Mouse (Mus musculus): ENCODE data around the gene Cdhr5.
"Not testable (repeated sequence)": the region's sequence is repeated elsewhere in the genome, so short reads cannot be mapped to it uniquely, and the experiment has no call there.

The Cdhr5 gene

GRCm38 (mm10) chr7:141277701-141278678 is 1.4 kb upstream of the Cdhr5 start:
- DNase-seq (ENCODE audit: low read depth, low spot score) = no peak

DNA sequence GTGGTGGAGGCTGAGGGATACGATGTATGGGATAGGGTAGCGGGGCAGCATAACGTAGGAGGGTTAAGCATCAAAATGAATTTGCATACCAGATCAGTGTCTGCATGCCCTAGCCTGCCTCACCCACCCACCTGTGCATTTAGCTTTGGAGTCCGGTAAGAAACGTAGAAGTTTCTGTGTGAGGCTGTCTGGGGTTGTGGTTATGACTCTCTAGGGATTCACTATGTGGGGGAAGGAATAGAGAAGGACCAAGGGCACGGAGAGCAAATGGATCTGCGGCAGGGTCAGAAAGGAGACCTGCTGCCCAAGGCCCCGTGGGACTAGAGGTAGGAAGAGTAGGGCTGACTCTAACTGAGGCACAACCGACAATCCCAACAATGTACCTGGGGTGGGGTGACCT is 1.2 kb downstream of the Cdhr5 start:
- DNase-seq (ENCODE audit: low read depth, low spot score) = no peak

DNA sequence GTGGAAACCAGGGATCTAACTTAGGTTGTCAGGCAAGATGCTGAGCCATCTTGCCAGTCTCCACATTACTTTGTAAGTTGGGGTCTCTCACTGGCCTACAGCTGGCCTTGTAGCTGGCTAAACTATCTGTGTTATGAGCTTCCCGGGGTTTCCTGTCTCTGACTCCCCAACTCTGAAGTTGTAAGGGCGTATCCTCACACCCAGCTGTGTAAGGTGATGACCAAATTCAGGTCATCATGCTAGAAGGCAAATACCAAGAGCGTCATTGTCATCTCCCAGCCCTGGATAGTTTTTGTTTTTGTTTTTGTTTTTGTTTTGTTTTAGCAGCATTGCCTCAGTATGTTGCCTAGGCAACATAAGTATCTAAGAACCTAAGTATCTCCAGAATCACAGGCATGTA is 6.0 kb downstream of the Cdhr5 start:
- DNase-seq (ENCODE audit: low read depth, low spot score) = no peak

DNA sequence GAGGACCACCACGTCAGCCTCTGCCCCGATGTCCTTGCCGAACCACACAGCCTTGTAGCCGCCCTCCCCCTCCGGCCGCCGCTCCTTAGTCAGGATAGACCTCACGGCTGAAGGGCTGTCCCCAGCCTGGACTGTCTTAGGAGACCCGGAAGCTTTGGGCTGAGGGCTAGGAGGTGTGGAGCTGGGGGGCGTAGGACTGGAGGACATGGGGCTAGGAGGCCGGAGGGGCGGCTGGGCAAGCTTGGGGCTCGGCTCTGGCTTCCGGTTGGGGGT is 7.4 kb downstream of the Cdhr5 start:
- no peak for DNase-seq (ENCODE audit: low read depth, low spot score)

- no peak for DNase-seq (ENCODE audit: low read depth, low spot score)
Observed at GRCm38 (mm10) chr7:141268466-141269272, 7.9 kb downstream of the Cdhr5 start.

- DNase-seq (ENCODE audit: low read depth, low spot score) = no peak
Observed at GRCm38 (mm10) chr7:141265739-141266561, 10.6 kb downstream of the Cdhr5 start, which contains the start of gene Irf7. TSS of gene Irf7 (minus strand) at chr7:141266481.

DNA sequence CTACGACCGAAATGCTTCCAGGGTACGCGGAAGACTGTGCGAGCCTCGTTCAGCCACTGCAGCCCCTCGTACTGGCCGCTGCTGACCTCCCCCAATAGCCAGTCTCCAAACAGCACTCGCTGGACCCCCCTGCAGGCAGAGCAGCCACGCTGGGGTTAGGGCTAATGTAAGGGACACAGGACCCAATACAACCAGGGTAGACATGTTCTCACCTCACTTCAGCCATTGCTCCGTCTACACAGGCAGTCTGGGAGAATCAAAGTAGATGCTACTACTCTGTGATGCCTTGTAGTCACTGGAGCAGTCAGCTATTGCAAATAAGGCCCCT is 11.2 kb downstream of the Cdhr5 start:
- no peak for DNase-seq (ENCODE audit: low read depth, low spot score)

DNA sequence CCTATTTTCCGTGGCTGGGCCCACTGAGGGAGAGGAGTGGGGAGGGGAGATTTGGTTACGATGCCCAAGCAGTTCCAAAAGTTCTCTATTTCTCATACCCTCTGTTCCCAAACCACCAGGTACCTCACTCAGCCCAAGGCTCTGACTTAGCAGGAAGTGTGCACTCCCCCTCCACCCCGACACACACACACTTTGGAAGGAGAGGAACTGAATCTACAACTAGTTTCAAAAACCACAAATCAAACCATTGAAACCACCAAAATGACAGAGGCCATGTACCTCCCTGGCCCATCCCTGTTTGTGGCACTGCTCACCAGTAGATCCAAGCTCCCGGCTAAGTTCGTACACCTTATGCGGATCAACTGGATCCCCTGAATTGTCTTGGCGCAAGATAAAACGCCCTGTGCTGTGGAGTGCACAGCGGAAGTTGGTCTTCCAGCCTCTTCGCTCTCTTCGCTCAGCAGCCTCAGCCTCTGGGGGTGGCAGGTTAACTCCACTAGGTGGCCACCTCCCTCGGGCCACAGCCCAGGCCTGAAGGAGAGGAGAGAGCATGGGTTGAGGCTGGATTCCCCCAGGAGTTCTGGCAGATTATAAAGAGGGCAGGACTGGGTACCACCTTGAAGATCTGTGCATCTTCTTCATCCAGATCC is 11.7 kb downstream of the Cdhr5 start:
- DNase-seq (ENCODE audit: low read depth, low spot score) = no peak

DNA sequence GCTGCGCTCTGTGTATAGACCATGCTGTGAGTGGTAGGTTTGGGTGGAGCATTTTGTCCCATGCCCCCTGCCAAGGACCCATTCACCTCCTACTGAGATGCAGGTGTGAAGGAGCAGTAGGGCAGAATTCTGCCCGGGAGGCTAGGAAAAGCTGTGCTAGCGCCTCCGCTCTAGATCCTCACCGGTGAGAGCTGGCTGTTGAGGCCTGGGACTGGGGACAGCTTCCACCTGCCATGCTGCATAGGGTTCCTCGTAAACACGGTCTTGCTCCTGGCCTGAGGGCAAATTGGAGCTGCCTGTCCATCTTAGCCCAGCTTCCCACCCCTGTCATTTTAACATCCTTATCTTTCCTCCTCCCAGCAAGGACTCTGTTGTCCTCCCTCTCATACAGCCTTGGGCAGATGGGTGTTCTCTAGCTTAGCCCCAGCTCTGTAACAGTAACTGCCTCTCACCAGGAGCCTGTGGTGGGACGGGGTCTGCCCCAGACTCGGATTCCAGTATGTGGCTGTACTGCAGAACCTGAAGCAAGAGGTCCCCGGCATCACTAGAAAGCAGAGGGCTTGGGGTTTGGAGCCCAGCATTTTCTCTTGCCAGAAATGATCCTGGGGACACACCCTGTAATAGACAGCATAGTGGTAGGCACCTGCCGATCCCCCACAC is 12.4 kb downstream of the Cdhr5 start:
- DNase-seq (ENCODE audit: low read depth, low spot score) = no peak

DNA sequence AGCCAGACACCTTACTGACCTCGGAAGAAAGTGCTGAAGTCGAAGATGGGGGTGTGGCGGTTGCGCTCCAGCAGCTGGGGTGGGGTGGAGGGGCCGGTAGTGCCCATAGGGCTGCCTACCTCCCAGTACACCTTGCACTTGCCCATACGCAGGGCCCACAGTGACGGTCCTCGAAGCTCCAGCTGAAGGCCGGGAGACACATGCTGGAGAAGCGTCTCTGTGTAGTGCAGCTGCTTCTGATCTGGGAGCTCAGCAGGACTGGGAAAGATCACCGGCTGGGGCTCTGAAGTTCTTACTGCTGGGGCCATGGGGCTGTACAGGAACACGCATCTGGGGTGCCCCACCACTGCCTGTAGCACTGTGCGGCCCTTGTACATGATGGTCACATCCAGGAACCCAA is 12.9 kb downstream of the Cdhr5 start:
- DNase-seq (ENCODE audit: low read depth, low spot score) = no peak

DNA sequence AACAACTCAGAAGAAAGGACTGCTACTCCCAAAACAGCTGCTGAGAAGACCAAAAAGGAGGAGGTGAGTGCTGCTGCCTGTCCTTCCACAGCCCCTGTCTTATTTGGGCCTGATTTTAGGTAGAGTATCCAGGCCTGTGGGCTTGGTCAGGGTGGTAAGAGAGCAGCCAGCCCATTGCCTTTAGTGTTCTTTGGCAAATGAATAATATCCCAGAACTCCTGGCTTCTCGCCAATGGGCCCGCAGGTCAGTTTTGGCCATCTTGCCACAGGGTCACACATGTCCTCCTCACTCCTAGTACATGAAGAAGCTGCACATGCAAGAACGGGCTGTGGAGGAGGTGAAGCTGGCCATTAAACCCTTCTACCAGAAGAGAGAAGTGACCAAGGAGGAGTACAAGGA is 15.1 kb downstream of the Cdhr5 start:
- DNase-seq (ENCODE audit: low read depth, low spot score) = no peak

DNA sequence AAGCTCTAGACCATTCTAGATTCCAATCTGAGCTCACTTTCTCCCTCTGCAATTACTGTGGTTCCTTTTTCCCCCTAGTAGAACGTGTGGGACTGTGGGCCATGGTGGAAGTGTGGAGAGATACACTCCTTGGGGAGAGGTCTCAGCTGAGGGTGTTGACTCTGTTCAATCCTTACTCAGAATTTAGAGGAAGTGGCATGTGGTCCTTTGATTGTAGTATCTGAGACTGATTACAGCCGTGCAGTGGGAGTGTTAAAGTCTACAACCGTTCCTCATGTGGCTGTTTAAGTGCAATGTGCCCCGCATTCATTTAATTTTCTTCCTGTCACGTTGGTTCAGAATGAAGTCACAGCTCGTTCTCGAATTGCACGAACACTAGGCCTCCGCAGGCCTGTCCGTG is 20.4 kb downstream of the Cdhr5 start:
- DNase-seq (ENCODE audit: low read depth, low spot score) = no peak

GRCm38 (mm10) chr7:141250486-141250885 is 26.1 kb downstream of the Cdhr5 start:
- not testable (repeated sequence) for DNase-seq (ENCODE audit: low read depth, low spot score)

DNA sequence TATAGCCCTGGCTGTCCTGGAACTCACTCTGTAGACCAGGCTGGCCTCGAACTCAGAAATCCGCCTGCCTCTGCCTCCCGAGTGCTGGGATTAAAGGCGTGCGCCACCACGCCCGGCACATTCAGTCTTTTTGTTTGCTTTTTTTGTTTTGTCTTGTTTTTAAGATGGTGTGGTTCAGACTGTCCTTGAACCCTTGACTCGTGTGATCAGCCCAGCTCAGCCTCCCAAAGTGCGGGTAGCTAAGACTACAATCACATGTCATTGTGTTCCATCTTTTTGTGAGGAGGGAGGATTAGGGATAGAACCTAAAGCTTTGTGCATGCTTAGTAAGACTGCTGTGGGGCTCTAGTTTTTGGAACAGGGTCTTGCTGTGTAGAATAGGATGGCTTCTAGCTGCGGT is 45.0 kb downstream of the Cdhr5 start:
- DNase-seq (ENCODE audit: low read depth, low spot score) = no peak

DNA sequence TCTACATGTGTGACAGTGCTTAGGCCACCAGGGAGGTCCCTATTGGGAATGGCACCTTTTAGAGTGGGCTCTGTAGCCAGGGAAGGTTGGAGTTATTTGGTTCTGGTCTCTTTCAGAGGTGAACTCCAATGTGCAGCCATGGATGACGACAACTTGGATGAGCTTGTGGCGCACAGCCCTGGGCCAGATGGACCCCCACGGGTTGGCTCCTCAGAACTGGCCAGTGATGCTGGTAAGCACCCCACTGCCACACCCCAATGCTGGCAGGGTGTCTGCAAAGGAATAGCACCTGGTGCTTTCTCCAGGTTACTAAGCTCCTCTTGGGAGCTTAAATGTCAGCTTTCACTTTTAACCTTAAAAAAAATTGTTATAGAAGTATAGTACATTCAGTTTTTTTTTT is 45.5 kb downstream of the Cdhr5 start:
- DNase-seq (ENCODE audit: low read depth, low spot score) = no peak

DNA sequence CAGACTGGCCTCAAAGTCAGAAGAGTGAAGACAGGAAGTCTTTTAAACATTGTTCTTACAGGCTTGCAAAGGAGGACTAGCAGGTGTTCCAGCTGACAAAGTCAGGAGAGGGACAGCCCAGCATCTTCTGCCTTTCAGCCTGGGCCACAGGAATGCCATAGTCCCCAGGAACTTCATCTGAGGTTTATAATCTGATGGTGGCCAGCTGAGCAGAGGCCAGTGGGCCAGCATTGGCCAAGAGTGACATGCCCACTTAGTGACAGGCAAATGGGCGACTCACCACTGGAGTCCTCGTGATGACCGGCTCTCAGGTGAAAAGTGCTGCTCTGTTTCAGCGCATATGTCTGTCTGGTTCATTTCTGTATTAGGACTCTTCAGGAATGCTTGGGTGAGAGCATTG is 46.0 kb downstream of the Cdhr5 start:
- DNase-seq (ENCODE audit: low read depth, low spot score) = no peak

GRCm38 (mm10) chr7:141229702-141230101 is 46.9 kb downstream of the Cdhr5 start:
- DNase-seq (ENCODE audit: low read depth, low spot score) = no peak

DNA sequence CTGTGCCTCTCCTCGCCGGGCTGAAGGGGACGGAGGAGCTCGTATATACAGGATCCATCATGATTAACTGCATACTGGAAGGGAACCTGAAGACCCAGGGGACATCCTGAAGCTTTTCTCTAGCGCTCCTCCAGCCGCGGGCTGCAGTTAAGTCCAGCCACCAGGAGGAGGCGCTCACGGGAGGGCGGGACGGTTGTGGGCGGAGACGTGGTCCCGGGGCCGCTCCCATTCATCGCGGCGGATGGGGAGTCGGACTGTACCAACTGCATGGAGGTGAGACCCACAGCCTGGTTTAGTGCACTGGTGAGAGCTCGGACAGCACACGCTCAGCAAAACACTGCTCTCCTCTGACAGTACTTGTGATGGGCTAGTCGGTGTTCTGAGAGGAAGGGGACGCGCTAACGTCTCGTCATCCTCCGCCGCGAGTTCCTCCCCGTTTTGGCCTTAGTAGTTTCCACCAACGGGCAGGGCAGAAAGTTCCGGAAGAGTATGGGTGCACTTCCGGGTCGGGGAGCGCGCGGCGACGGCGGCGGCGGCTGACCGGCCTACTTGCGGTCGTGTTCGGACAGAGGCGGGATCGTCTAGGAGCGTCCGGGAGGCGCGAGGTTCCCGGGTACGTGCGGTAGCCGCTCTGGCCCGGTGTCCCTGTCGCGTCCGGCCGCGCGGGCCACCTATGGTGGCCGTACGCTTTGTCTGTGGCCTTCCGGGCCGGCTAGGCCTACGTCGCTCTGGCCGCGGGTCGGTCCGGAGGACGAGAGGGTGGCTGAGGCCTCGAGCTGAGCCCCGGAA is 48.1 kb downstream of the Cdhr5 start, which contains the start of gene Phrf1:
Gene Phrf1, plus strand, starts transcription at position 506 of the 789 bp plus-strand sequence.
- DNase-seq (ENCODE audit: low read depth, low spot score) = peak; percentile 75

DNA sequence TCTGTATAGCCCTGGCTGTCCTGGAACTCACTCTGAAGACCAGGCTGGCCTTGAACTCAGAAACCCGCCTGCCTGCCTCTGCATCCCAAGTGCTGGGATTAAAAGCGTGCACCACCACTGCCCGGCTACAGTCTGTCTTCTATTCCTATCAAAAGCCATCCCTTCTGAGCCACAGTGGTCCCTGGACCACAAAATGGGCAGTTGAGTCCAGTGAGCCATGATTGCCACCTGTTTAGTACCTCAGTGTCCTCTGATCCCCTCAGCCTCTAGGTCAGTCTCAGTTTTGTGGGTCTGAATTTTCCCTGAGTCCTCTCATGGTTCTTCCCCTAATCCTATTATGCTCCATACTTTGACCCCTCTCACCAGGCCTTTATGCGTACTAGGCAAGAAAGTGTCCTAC is 48.8 kb downstream of the Cdhr5 start:
- DNase-seq (ENCODE audit: low read depth, low spot score) = no peak

- no peak for DNase-seq (ENCODE audit: low read depth, low spot score)
Observed at GRCm38 (mm10) chr7:141226535-141226934, 50.1 kb downstream of the Cdhr5 start.

Data from brain, embryonic 18.5 days (tissue).